Mouse (Mus musculus): Measurements from ENCODE around the gene Sash3. TPM values are rescaled to one million over a fixed set of nuclear protein-coding genes. Genes with fewer than 3 reads are reported as not detected.

Sash3 gene
- 1.5 and 1.6 TPM in 2 replicates for polyA plus RNA-seq (2016; fragmentation: Nextera tagmentation; extraction: Ambion mirVana)

- ATAC-seq (ENCODE audit: low FRiP score, low read depth) = no peak
- WGBS = 83% methylated on average over 4 of the region's 4 CpGs
- Histone ChIP-seq H3K4me1 (no peaks in the 10 kb centered on the region), H3K27me3 (replicated peaks) (no peaks in the 10 kb centered on the region), H3K9me3 (no peaks in the 10 kb centered on the region), H3K4me2 (replicated peaks) (no peak within 1 kb of the TSS), H3K36me3 (no peaks in the 10 kb centered on the region), H3K27ac (no peak within 1 kb of the TSS), H3K9ac (no peak within 1 kb of the TSS), H3K4me3 (no peak within 1 kb of the TSS)
Observed at GRCm38 (mm10) chrX:48146262-48146661, at the start of gene Sash3. Gene Sash3 (plus strand): TSS chrX:48146436.

- no peak for ATAC-seq (ENCODE audit: low FRiP score, low read depth)
- H3K4me3 ChIP-seq = no peak overlapping the region
- H3K9ac ChIP-seq = no peak overlapping the region
- no peaks in the 10 kb centered on the region for H3K27me3 ChIP-seq (replicated peaks)
- H3K36me3 ChIP-seq = no peaks in the 10 kb centered on the region
- H3K9me3 ChIP-seq = no peaks in the 10 kb centered on the region
- no peak overlapping the region for H3K4me2 ChIP-seq (replicated peaks)
- 37% methylated on average over 8 of the region's 8 CpGs for WGBS
- H3K27ac ChIP-seq = no peak overlapping the region
- no peaks in the 10 kb centered on the region for H3K4me1 ChIP-seq
Observed at GRCm38 (mm10) chrX:48096580-48096979, 49.7 kb upstream of the Sash3 start.

- Histone ChIP-seq H3K36me3 (no peaks in the 10 kb centered on the region), H3K4me2 (replicated peaks) (no peak overlapping the region), H3K9ac (no peak overlapping the region), H3K4me3 (no peak overlapping the region), H3K27me3 (replicated peaks) (no peaks in the 10 kb centered on the region), H3K4me1 (no peaks in the 10 kb centered on the region), H3K9me3 (no peaks in the 10 kb centered on the region), H3K27ac (no peak overlapping the region)
- ATAC-seq (ENCODE audit: low FRiP score, low read depth) = no peak
- WGBS = 81% methylated on average over 9 of the region's 9 CpGs
Observed at GRCm38 (mm10) chrX:48098470-48099129, 47.6 kb upstream of the Sash3 start.

GRCm38 (mm10) chrX:48099871-48100270 is 46.4 kb upstream of the Sash3 start:
- H3K9me3 ChIP-seq = no peaks in the 10 kb centered on the region
- H3K4me1 ChIP-seq = no peaks in the 10 kb centered on the region
- H3K4me2 ChIP-seq (replicated peaks) = no peak overlapping the region
- ATAC-seq (ENCODE audit: low FRiP score, low read depth) = no peak
- no peak overlapping the region for H3K9ac ChIP-seq
- no peak overlapping the region for H3K4me3 ChIP-seq
- H3K27ac ChIP-seq = no peak overlapping the region
- no peaks in the 10 kb centered on the region for H3K27me3 ChIP-seq (replicated peaks)
- WGBS = 39% methylated on average over 1 of the region's 1 CpGs
- H3K36me3 ChIP-seq = no peaks in the 10 kb centered on the region

GRCm38 (mm10) chrX:48103256-48103655 is 43.0 kb upstream of the Sash3 start:
- Histone ChIP-seq H3K27me3 (replicated peaks) (no peaks in the 10 kb centered on the region), H3K27ac (no peak overlapping the region), H3K9ac (no peak overlapping the region), H3K4me3 (no peak overlapping the region), H3K36me3 (no peaks in the 10 kb centered on the region), H3K4me2 (replicated peaks) (no peak overlapping the region), H3K9me3 (no peaks in the 10 kb centered on the region), H3K4me1 (no peaks in the 10 kb centered on the region)
- 88% methylated on average over 3 of the region's 3 CpGs for WGBS
- no peak for ATAC-seq (ENCODE audit: low FRiP score, low read depth)

GRCm38 (mm10) chrX:48104736-48105441 is 41.3 kb upstream of the Sash3 start:
- Histone ChIP-seq H3K4me1 (no peaks in the 10 kb centered on the region), H3K4me2 (replicated peaks) (no peak overlapping the region), H3K27ac (no peak overlapping the region), H3K9ac (no peak overlapping the region), H3K4me3 (no peak overlapping the region), H3K27me3 (replicated peaks) (no peaks in the 10 kb centered on the region), H3K36me3 (no peaks in the 10 kb centered on the region), H3K9me3 (no peaks in the 10 kb centered on the region)
- 78% methylated on average over 7 of the region's 7 CpGs for WGBS
- no peak for ATAC-seq (ENCODE audit: low FRiP score, low read depth)

- ATAC-seq (ENCODE audit: low FRiP score, low read depth) = no peak
- Histone ChIP-seq H3K27ac (no peak overlapping the region), H3K4me2 (replicated peaks) (no peak overlapping the region), H3K36me3 (no peaks in the 10 kb centered on the region), H3K4me1 (no peaks in the 10 kb centered on the region), H3K9me3 (no peaks in the 10 kb centered on the region), H3K27me3 (replicated peaks) (no peaks in the 10 kb centered on the region), H3K4me3 (no peak overlapping the region), H3K9ac (no peak overlapping the region)
- WGBS = 85% methylated on average over 3 of the region's 3 CpGs
Observed at GRCm38 (mm10) chrX:48106226-48106625, 40.0 kb upstream of the Sash3 start.

GRCm38 (mm10) chrX:48108394-48109315 is 37.6 kb upstream of the Sash3 start, which contains the start of gene Xpnpep2:
Gene Xpnpep2 (plus strand): TSS chrX:48108725.
- H3K36me3 ChIP-seq = no peaks in the 10 kb centered on the region
- H3K9me3 ChIP-seq = no peaks in the 10 kb centered on the region
- ATAC-seq (ENCODE audit: low FRiP score, low read depth) = no peak
- no peak within 1 kb of the TSS for H3K4me3 ChIP-seq
- no peaks in the 10 kb centered on the region for H3K27me3 ChIP-seq (replicated peaks)
- H3K4me1 ChIP-seq = no peaks in the 10 kb centered on the region
- H3K27ac ChIP-seq = no peak within 1 kb of the TSS
- no peak within 1 kb of the TSS for H3K4me2 ChIP-seq (replicated peaks)
- no peak within 1 kb of the TSS for H3K9ac ChIP-seq
- WGBS = 57% methylated on average over 6 of the region's 6 CpGs

GRCm38 (mm10) chrX:48109316-48109655 is 37.0 kb upstream of the Sash3 start:
- H3K27me3 ChIP-seq (replicated peaks) = no peaks in the 10 kb centered on the region
- H3K4me1 ChIP-seq = no peaks in the 10 kb centered on the region
- WGBS = 87% methylated on average over 3 of the region's 3 CpGs
- no peaks in the 10 kb centered on the region for H3K9me3 ChIP-seq
- H3K36me3 ChIP-seq = no peaks in the 10 kb centered on the region
- H3K27ac ChIP-seq = no peak overlapping the region
- H3K9ac ChIP-seq = no peak overlapping the region
- no peak overlapping the region for H3K4me2 ChIP-seq (replicated peaks)
- H3K4me3 ChIP-seq = no peak overlapping the region
- no peak for ATAC-seq (ENCODE audit: low FRiP score, low read depth)

GRCm38 (mm10) chrX:48119294-48119693 is 26.9 kb upstream of the Sash3 start:
- no peak overlapping the region for H3K27ac ChIP-seq
- no peak overlapping the region for H3K9ac ChIP-seq
- H3K4me3 ChIP-seq = no peak overlapping the region
- no peaks in the 10 kb centered on the region for H3K9me3 ChIP-seq
- no peaks in the 10 kb centered on the region for H3K4me1 ChIP-seq
- no peaks in the 10 kb centered on the region for H3K36me3 ChIP-seq
- no peak overlapping the region for H3K4me2 ChIP-seq (replicated peaks)
- no peaks in the 10 kb centered on the region for H3K27me3 ChIP-seq (replicated peaks)
- no peak for ATAC-seq (ENCODE audit: low FRiP score, low read depth)

GRCm38 (mm10) chrX:48124132-48125071 is 21.8 kb upstream of the Sash3 start:
- H3K27me3 ChIP-seq (replicated peaks) = no peaks in the 10 kb centered on the region
- no peaks in the 10 kb centered on the region for H3K9me3 ChIP-seq
- H3K4me3 ChIP-seq = no peak overlapping the region
- no peaks in the 10 kb centered on the region for H3K4me1 ChIP-seq
- H3K9ac ChIP-seq = no peak overlapping the region
- ATAC-seq (ENCODE audit: low FRiP score, low read depth) = no peak; the same call in 1 of the 2 replicates
- H3K4me2 ChIP-seq (replicated peaks) = no peak overlapping the region; the same call in 1 of the 2 replicates
- no peaks in the 10 kb centered on the region for H3K36me3 ChIP-seq
- H3K27ac ChIP-seq = no peak overlapping the region
- 31% methylated on average over 17 of the region's 17 CpGs for WGBS
